Mouse (Mus musculus) ovary, postnatal 14 days (tissue): Measurements from ENCODE around the gene Wap.
A peak's percentile ranks its signal among the peaks of the same experiment; 100 is the strongest.

Experiments
- DNase-seq: peaks from one replicate; pipeline ENCODE4 v3.0.0; 2022; ENCODE audit warnings: low spot score

Gene Wap

GRCm38 (mm10) chr11:6627731-6628130 is 10.7 kb downstream of the Wap start:
- DNase-seq: no peak

GRCm38 (mm10) chr11:6626388-6626772 is 12.1 kb downstream of the Wap start:
- DNase-seq: no peak

- peak; percentile 89 for DNase-seq
Observed at GRCm38 (mm10) chr11:6625478-6626387, 12.7 kb downstream of the Wap start, which contains the start of gene Tbrg4. TSS of gene Tbrg4 (minus strand) at chr11:6626067.

- no peak for DNase-seq
Observed at GRCm38 (mm10) chr11:6624619-6625382, 13.6 kb downstream of the Wap start.

GRCm38 (mm10) chr11:6623704-6624103 is 14.7 kb downstream of the Wap start:
- DNase-seq: no peak

GRCm38 (mm10) chr11:6615250-6616205 is 22.9 kb downstream of the Wap start:
- DNase-seq: no peak

GRCm38 (mm10) chr11:6605491-6606399 is 32.7 kb downstream of the Wap start, which contains the start of gene Nacad:
TSS of gene Nacad (minus strand) at chr11:6606053.
- DNase-seq: no peak

- DNase-seq: no peak
Observed at GRCm38 (mm10) chr11:6605021-6605481, 33.4 kb downstream of the Wap start.

- no peak for DNase-seq
Observed at GRCm38 (mm10) chr11:6604604-6604936, 33.9 kb downstream of the Wap start.

GRCm38 (mm10) chr11:6603887-6604603 is 34.4 kb downstream of the Wap start:
- no peak for DNase-seq

GRCm38 (mm10) chr11:6603224-6603623 is 35.2 kb downstream of the Wap start:
- DNase-seq: no peak

GRCm38 (mm10) chr11:6602662-6603061 is 35.8 kb downstream of the Wap start:
- no peak for DNase-seq

- DNase-seq: no peak
Observed at GRCm38 (mm10) chr11:6601649-6602480, 36.6 kb downstream of the Wap start.

- DNase-seq: no peak
Observed at GRCm38 (mm10) chr11:6600284-6600944, 38.0 kb downstream of the Wap start.

- no peak for DNase-seq
Observed at GRCm38 (mm10) chr11:6599831-6600230, 38.6 kb downstream of the Wap start.

- no peak for DNase-seq
Observed at GRCm38 (mm10) chr11:6599011-6599681, 39.3 kb downstream of the Wap start.

GRCm38 (mm10) chr11:6598191-6598889 is 40.1 kb downstream of the Wap start:
- no peak for DNase-seq
